Mouse (Mus musculus): Measurements from ENCODE around the gene Wfdc10.

DNA sequence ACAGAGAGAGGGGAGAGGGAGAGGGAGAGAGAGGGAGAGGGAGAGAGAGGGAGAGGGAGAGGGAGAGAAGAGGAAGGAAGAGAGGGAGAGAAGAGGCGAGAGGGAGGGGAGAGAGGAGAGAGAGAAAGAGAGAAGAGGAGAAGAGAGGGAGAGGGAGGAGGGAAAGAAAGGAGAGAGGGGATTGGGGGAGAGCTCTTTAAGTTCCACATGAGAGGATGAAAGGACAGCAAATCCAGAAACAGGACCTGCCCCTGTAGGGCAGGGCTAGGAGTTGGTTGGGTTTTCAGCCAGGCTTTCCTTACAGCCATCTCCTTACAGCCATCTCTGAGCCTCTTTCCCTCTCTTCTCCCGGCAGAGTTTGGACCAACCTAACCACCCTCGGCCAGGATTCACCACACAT is 29.0 kb downstream of the Wfdc10 start, which contains the start of gene Wfdc13:
- TF ChIP-seq CTCF (IDR thresholded peaks at IDR 0.05; ENCODE audit: low read depth) = no peak
- no peak for TF ChIP-seq EP300 (IDR thresholded peaks at IDR 0.05; ENCODE audit: low read depth)
